Mouse (Mus musculus) liver, embryonic 14.5 days (tissue): ENCODE measurements around the gene Rps28.
"Not testable (repeated sequence)": the region's sequence is repeated elsewhere in the genome, so short reads cannot be mapped to it uniquely, and the experiment has no call there.

ENCODE experiments used
- CTCF ChIP-seq: IDR thresholded peaks from 2 replicates; pipeline ENCODE4 v1.5.1; 2016; ENCODE audit warnings: antibody characterized with exemption, low read depth, control low read depth
- EP300 ChIP-seq: IDR thresholded peaks from 2 replicates; pipeline ENCODE4 v1.6.1; 2016; ENCODE audit warnings: antibody characterized with exemption, low read depth

GRCm38 (mm10) chr17:33824997-33825330 is 602 bp upstream of the Rps28 start:
- not testable (repeated sequence) for TF ChIP-seq CTCF, EP300
